Mouse (Mus musculus): ENCODE data around the gene Itih5.

DNA sequence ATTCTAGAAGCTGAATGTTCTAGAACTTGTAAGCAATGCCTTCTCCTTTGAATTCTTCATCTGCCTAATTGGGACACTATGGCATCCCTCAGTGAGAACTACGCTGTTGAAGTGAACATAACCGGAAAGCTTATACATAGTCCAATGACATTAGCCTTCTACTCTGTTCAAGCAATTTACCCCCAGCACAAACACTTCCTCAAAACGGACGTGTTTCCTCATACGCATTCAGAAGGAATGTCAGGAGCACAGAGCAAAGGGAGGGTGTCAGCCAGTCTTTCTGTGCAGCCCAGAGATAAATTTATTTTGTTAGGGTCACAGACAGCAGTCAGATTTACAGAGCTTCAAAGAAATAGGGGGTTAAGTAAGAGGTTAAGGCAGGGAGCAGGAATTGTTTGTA is 108.0 kb downstream of the Itih5 start:
- TF ChIP-seq POLR2A (IDR thresholded peaks at IDR 0.05; ENCODE audit: control insufficient read depth in 1 of 2, insufficient read depth in 1 of 2, low read depth in 1 of 2, low read length in 2 of 2, poor library complexity in 1 of 2) (no peak), MAX (IDR thresholded peaks at IDR 0.05; ENCODE audit: low read length) (no peak), CTCF (IDR thresholded peaks at IDR 0.05 in 2 of 3, conservative IDR thresholded peaks at IDR 0.05 in 1 of 3; ENCODE audit: control insufficient read depth in 1 of 3, insufficient read depth in 1 of 3, low read depth in 2 of 3, low read length in 3 of 3, poor library complexity in 1 of 3, severe bottlenecking in 1 of 3) (no peak), E2F4 (IDR thresholded peaks at IDR 0.05; ENCODE audit: borderline replicate concordance, low read depth, low read length) (no peak), EP300 (IDR thresholded peaks at IDR 0.05; ENCODE audit: low read depth in 1 of 2, low read length in 2 of 2) (no peak), SIN3A (IDR thresholded peaks at IDR 0.05; ENCODE audit: low read length) (no peak), TAL1 (IDR thresholded peaks at IDR 0.05; ENCODE audit: low read length) (no peak)
